Mouse (Mus musculus) liver, postnatal 0 days (tissue): ENCODE data around the gene Mslnl.

ENCODE experiments used
- CTCF ChIP-seq: sonication (generic); IDR thresholded peaks from 2 replicates; pipeline ENCODE4 v1.5.1; 2016; ENCODE audit warnings: antibody characterized with exemption, low read depth
- EP300 ChIP-seq: IDR thresholded peaks from 2 replicates; pipeline ENCODE4 v1.6.1; 2016; ENCODE audit warnings: antibody characterized with exemption, low read depth, mild to moderate bottlenecking

DNA sequence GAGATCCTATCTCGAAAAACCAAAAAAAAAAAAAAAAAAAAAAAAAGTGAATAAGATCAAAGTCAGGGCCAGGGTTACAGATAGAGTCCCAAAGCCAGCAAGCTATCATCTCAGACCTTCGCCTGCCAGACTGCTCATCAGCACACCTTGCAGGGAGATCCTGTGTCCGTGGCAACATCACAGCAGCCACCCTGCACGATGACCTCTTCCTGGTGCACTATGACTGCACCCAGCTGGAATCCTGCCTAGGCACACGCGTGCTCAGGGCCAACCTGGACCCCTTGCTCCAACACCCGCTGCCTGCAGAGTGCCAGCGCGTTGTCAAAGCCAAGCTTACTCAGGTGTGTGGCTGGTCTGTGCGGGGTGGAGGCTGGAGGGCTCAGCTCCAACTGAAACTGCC, 8.5 kb downstream of the Mslnl start:
- TF ChIP-seq EP300 = no peak
- TF ChIP-seq CTCF = no peak
